Mouse (Mus musculus): ENCODE measurements at regions not wholly inside any gene's neighbourhood (a gene's known extent, or its start where the extent isn't known, plus 50 kb on each side); places are given as distances from the start of the nearest gene placed in this dataset.

DNA sequence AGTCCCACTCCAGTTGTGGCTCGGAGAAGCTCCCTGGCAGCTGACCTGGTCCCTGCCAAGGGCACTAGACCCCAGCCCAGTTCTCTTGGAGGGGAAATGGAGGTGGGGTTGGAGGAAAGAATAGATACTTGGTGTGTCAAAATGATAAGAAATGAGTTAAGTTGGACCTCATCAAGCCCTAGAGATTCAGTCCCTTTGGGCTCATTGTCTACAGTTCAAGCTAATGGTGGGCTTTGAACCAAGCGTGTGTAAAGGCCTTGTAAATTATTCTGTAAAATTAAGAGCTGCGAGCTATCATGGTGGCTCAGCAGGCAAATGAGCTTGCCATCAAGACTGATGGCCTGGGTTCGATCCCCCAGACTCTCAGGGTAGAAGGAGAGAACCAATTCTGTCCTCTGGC is 179.8 kb downstream of the Tfap2c start:
- H3K36me3 ChIP-seq (ENCODE audit: control insufficient read depth), result no peaks in the 10 kb centered on the region
- H3K27me3 ChIP-seq (ENCODE audit: control insufficient read depth), result peaks cover 83% of the 10 kb centered on the region
- H3K9me3 ChIP-seq (ENCODE audit: control insufficient read depth, low read length), result no peaks in the 10 kb centered on the region
- no peak overlapping the region for H3K4me3 ChIP-seq (replicated peaks)
- TF ChIP-seq GATA1 (IDR thresholded peaks at IDR 0.05; ENCODE audit: low read length), result no peak
- TF ChIP-seq TAL1 (IDR thresholded peaks at IDR 0.05; ENCODE audit: low read length), result no peak
- H3K4me1 ChIP-seq (ENCODE audit: control insufficient read depth), result no peaks in the 10 kb centered on the region

DNA sequence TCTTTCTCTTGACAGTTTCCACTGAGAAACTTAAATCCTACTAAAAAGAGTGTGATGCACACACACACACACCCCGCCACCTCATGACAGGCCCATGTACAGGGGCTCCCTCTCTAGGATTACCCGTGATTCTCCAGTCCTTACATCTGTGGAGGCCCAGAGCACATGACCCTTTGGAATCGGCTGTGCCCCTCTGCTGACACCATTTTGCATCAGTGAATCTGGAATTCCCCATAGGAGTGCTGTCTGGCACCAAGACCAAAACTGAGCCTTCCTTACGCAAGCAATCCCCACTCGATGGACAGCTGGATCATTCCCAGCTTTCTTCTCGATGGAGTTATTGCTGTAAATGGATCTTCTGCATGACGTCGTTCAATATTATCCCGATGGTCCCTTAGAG is 180.3 kb downstream of the Tfap2c start:
- no peaks in the 10 kb centered on the region for H3K36me3 ChIP-seq (ENCODE audit: control insufficient read depth)
- no peaks in the 10 kb centered on the region for H3K4me1 ChIP-seq (ENCODE audit: control insufficient read depth)
- no peaks in the 10 kb centered on the region for H3K9me3 ChIP-seq (ENCODE audit: control insufficient read depth, low read length)
- H3K4me3 ChIP-seq (replicated peaks), result no peak overlapping the region
- H3K27me3 ChIP-seq (ENCODE audit: control insufficient read depth), result peaks cover 86% of the 10 kb centered on the region
- TF ChIP-seq GATA1 (IDR thresholded peaks at IDR 0.05; ENCODE audit: low read length) (no peak), TAL1 (IDR thresholded peaks at IDR 0.05; ENCODE audit: low read length) (no peak)

DNA sequence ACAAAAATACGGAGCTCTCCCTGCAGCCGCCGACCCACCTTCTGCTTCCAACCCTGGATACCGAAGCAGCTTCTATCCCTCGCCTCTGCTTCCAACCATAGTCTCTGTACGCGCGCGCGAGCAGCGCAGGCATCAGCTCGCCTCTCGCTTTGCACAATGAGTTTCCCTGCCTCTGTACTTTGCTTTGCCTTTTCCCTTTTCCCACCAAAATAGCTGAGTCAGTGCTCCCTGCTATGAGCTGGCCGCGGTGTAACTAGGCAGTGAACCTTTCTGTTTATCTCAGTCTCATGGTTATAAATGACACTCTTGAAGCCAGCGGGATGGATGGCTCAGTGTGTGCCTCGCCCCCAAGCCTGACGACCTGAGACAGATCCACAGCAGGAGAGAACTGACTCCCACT is 182.0 kb downstream of the Tfap2c start:
- no peak overlapping the region for H3K4me3 ChIP-seq (replicated peaks)
- no peaks in the 10 kb centered on the region for H3K36me3 ChIP-seq (ENCODE audit: control insufficient read depth)
- TF ChIP-seq TAL1 (IDR thresholded peaks at IDR 0.05; ENCODE audit: low read length), result no peak
- no peak for TF ChIP-seq GATA1 (IDR thresholded peaks at IDR 0.05; ENCODE audit: low read length)
- no peaks in the 10 kb centered on the region for H3K4me1 ChIP-seq (ENCODE audit: control insufficient read depth)
- peaks cover 93% of the 10 kb centered on the region for H3K27me3 ChIP-seq (ENCODE audit: control insufficient read depth)
- no peaks in the 10 kb centered on the region for H3K9me3 ChIP-seq (ENCODE audit: control insufficient read depth, low read length)

DNA sequence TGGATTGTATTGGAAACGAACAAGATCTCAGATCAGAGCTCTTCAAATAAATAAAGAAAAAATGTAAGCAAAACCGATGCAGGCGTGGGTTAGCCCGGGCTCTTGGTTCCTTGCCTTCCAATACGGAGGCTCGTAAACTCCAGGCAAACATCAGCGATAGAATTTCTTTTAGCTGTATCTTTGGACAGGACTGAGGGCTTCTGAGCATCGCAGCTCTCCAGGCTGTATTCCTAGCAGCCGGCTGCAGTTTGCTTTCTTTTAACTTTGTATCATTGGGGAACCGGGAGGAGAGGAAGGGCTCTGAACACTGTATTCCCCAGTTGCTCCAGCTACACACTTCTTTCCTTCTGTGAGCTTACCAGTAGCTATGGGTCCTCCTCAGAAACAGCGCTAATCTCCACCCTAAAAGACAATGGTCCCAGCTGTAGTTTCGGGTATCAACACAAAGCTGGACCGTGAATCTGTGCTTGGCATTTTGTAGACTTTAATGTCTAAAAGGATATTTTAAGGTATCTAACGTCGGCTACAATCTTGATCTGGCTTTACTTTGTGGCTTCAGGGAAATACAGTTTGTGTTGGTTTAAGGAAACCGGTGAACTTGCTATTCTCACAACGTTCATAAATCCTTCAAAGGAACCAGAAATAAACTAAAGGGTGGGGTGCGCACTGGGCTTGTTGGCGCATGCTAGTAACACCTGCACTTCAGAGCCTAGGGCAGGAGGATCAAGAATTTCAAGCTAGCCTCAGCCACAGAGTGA is 183.2 kb downstream of the Tfap2c start:
- H3K4me3 ChIP-seq (replicated peaks), result no peak overlapping the region
- TF ChIP-seq GATA1 (IDR thresholded peaks at IDR 0.05; ENCODE audit: low read length) (no peak), TAL1 (IDR thresholded peaks at IDR 0.05; ENCODE audit: low read length) (no peak)
- no peaks in the 10 kb centered on the region for H3K9me3 ChIP-seq (ENCODE audit: control insufficient read depth, low read length)
- H3K4me1 ChIP-seq (ENCODE audit: control insufficient read depth), result no peaks in the 10 kb centered on the region
- H3K36me3 ChIP-seq (ENCODE audit: control insufficient read depth), result no peaks in the 10 kb centered on the region
- H3K27me3 ChIP-seq (ENCODE audit: control insufficient read depth), result peaks cover 88% of the 10 kb centered on the region

DNA sequence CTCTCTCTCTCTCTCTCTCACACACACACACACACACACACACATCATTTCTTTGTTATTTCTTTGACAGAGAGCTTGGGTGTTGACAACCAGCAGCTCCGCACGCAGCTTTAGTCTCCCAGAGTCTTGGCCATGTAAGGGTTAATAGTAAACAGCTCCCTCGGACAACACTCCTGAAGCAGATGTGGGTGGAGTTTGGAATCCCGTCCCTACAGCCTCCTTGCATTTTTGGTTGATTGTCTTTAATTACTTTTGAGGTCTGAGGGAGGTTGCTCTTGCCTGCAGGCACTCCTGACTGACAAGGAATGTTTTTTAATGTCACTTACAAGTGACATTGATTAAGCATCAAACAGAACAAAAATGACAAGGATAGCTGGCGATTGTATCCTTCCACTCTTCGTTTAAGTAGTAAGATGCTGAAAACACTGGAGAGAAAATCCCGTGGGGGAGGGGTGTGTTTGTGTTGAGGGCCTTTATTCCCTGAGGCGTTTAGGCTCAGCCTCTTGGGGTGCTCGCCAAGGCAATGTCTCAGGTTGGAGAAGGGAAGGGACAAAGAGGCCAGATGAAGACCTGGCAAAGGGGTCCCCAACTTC is 184.1 kb downstream of the Tfap2c start:
- no peak overlapping the region for H3K4me3 ChIP-seq (replicated peaks)
- peaks cover 86% of the 10 kb centered on the region for H3K27me3 ChIP-seq (ENCODE audit: control insufficient read depth)

DNA sequence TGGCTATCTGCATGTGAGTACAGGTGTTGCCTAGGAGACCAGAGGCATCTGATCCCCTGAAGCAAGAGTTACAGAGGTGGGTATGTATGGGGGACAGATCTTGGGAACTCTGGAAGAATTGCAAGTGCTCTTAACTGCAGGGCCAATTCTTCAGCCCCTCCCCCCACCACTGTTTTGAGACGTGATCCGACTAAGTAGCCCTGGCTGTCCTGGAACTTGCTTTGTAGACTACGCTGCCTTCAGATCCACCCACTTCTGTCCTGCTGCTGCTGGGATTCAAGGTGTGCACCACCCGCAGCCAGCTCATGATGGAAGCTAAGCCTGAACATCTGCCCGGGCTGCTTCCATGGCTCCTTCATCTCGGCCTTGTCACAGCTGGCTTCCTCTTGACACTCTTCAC is 186.2 kb downstream of the Tfap2c start:
- no peaks in the 10 kb centered on the region for H3K36me3 ChIP-seq (ENCODE audit: control insufficient read depth)
- no peaks in the 10 kb centered on the region for H3K9me3 ChIP-seq (ENCODE audit: control insufficient read depth, low read length)
- H3K4me1 ChIP-seq (ENCODE audit: control insufficient read depth), result no peaks in the 10 kb centered on the region
- no peak overlapping the region for H3K4me3 ChIP-seq (replicated peaks)
- TF ChIP-seq TAL1 (IDR thresholded peaks at IDR 0.05; ENCODE audit: low read length) (no peak), GATA1 (IDR thresholded peaks at IDR 0.05; ENCODE audit: low read length) (no peak)
- H3K27me3 ChIP-seq (ENCODE audit: control insufficient read depth), result peaks cover 86% of the 10 kb centered on the region

More for the DNA sequence above, 184.1 kb downstream of the Tfap2c start:
- Histone ChIP-seq H3K36me3 (ENCODE audit: control insufficient read depth) (no peaks in the 10 kb centered on the region), H3K4me1 (ENCODE audit: control insufficient read depth) (no peaks in the 10 kb centered on the region), H3K9me3 (ENCODE audit: control insufficient read depth, low read length) (no peaks in the 10 kb centered on the region)
- TF ChIP-seq GATA1 (IDR thresholded peaks at IDR 0.05; ENCODE audit: low read length), result no peak
- no peak for TF ChIP-seq TAL1 (IDR thresholded peaks at IDR 0.05; ENCODE audit: low read length)

DNA sequence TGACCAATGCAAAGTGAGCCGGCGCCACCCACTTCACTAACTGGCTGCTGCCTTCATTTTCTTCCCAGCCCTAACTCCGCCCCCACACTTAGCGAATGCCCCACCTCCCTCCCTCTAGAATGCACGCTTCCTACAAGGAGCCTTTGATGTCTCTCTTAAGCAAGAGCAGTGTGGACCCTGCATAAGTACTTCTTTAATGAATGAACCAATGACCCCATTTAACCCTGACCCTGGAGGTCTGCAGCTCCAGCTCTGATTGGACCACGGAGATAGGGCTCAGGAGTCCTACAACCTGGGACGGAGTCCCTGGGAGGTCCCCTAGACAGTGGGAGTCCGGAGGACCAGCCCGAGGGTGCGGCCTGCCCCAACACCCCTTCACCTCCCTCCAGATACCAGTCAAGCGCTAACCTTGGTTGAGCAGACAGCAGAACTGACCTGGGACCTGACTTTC is 189.7 kb downstream of the Tfap2c start:
- Histone ChIP-seq H3K4me3 (replicated peaks) (no peak overlapping the region), H3K4me1 (ENCODE audit: control insufficient read depth) (no peaks in the 10 kb centered on the region), H3K9me3 (ENCODE audit: control insufficient read depth, low read length) (no peaks in the 10 kb centered on the region), H3K36me3 (ENCODE audit: control insufficient read depth) (no peaks in the 10 kb centered on the region), H3K27me3 (ENCODE audit: control insufficient read depth) (peaks cover 59% of the 10 kb centered on the region)
- no peak for TF ChIP-seq TAL1 (IDR thresholded peaks at IDR 0.05; ENCODE audit: low read length)
- no peak for TF ChIP-seq GATA1 (IDR thresholded peaks at IDR 0.05; ENCODE audit: low read length)

DNA sequence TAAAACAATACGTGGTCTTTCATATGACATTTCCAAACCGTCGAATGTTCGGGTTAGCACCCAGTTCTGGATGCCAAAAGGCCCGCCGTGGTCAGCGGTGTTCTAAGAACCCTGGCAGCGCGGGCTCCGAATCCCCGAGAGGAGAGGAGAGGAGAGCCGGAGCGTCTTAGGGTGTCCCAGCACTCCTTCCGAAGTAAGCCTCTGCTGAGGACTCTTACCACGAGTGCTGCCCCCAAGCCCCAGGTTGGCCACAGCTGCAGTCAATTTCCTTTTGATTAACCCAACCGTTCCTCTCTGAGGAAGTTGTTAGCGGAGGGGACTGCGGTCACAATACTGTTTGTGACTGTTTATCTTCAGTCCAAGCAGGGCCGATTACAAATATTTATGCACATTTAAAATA is 190.1 kb downstream of the Tfap2c start:
- TF ChIP-seq TAL1 (IDR thresholded peaks at IDR 0.05; ENCODE audit: low read length) (no peak), GATA1 (IDR thresholded peaks at IDR 0.05; ENCODE audit: low read length) (no peak)
- H3K4me3 ChIP-seq (replicated peaks), result no peak overlapping the region
- H3K9me3 ChIP-seq (ENCODE audit: control insufficient read depth, low read length), result no peaks in the 10 kb centered on the region
- H3K4me1 ChIP-seq (ENCODE audit: control insufficient read depth), result no peaks in the 10 kb centered on the region
- H3K27me3 ChIP-seq (ENCODE audit: control insufficient read depth), result peaks cover 57% of the 10 kb centered on the region
- H3K36me3 ChIP-seq (ENCODE audit: control insufficient read depth), result no peaks in the 10 kb centered on the region

DNA sequence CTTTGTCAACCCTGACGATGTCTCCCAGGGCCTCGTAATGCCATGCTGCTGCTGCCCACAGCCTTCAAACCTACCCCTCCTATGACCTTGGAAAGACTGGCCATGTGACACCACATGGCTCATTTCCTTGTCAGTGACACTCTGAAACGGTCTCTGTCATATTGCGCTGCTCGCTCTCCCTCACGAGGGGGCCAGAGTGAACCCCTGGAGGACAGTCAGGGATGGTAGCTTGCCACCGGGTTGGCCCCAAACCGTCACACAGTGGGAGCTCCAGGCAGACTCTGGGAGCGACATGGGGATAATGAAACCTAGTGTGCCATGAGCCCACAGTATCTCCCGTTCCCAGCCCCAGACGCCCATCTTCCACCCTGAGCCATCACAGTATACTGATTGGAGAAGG is 188.8 kb downstream of the Bmp7 start:
- Histone ChIP-seq H3K27me3 (ENCODE audit: control insufficient read depth) (peaks cover 4% of the 10 kb centered on the region), H3K9me3 (ENCODE audit: control insufficient read depth, low read length) (no peaks in the 10 kb centered on the region), H3K4me1 (ENCODE audit: control insufficient read depth) (no peaks in the 10 kb centered on the region; the same call in 1 of the 2 replicates), H3K36me3 (ENCODE audit: control insufficient read depth) (no peaks in the 10 kb centered on the region), H3K4me3 (replicated peaks) (no peak overlapping the region)
- TF ChIP-seq GATA1 (IDR thresholded peaks at IDR 0.05; ENCODE audit: low read length), result no peak
- no peak for TF ChIP-seq TAL1 (IDR thresholded peaks at IDR 0.05; ENCODE audit: low read length)
